Mouse (Mus musculus) frontal cortex, adult 2 months (tissue): ENCODE results near the gene Arl15. TPM values are rescaled to one million over a fixed set of nuclear protein-coding genes. Genes with fewer than 3 reads are reported as not detected.

Experiments
- DNase-seq, 2 experiments: peaks; one replicate each; pipeline ENCODE4 v3.0.0; 2022; ENCODE audit warnings: low spot score in 1 of 2; ENCODE audit errors: extremely low spot score in 1 of 2
- polyA plus RNA-seq: library from polyadenylated mRNA; depleted of rRNA; stranded (reverse); fragments of >200 nt; gene quantifications from 2 replicates; pipeline ENCODE4 v1.2.3, GENCODE M21; 2012

The Arl15 gene
- polyA plus RNA-seq, 1 experiment = 17.3 TPM

GRCm38 (mm10) chr13:113865378-113865777, 71.1 kb downstream of the Arl15 start:
- no peak for DNase-seq

GRCm38 (mm10) chr13:113865806-113866205, 71.5 kb downstream of the Arl15 start:
- DNase-seq = peak in 1 of 2 experiments; percentile 80

DNA sequence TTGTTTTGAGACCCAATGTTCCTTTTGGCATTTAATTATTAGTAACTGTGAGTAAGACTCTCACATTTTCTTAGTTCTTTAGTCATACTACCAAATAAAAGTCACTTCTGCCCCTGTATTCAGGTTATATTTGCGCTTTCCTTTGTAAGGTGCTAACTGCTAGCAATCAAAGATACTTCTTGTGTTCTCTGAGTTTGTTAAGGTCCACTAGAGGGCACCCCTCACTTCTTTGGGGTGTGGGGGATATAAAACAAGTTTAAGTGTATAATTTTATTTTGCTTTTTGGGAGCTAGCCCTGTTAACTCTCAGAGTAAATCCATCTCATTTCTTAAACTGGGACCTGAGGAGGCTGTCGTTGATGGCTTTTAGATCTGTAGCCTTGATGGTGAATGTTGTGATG, 73.4 kb downstream of the Arl15 start:
- DNase-seq = no peak

DNA sequence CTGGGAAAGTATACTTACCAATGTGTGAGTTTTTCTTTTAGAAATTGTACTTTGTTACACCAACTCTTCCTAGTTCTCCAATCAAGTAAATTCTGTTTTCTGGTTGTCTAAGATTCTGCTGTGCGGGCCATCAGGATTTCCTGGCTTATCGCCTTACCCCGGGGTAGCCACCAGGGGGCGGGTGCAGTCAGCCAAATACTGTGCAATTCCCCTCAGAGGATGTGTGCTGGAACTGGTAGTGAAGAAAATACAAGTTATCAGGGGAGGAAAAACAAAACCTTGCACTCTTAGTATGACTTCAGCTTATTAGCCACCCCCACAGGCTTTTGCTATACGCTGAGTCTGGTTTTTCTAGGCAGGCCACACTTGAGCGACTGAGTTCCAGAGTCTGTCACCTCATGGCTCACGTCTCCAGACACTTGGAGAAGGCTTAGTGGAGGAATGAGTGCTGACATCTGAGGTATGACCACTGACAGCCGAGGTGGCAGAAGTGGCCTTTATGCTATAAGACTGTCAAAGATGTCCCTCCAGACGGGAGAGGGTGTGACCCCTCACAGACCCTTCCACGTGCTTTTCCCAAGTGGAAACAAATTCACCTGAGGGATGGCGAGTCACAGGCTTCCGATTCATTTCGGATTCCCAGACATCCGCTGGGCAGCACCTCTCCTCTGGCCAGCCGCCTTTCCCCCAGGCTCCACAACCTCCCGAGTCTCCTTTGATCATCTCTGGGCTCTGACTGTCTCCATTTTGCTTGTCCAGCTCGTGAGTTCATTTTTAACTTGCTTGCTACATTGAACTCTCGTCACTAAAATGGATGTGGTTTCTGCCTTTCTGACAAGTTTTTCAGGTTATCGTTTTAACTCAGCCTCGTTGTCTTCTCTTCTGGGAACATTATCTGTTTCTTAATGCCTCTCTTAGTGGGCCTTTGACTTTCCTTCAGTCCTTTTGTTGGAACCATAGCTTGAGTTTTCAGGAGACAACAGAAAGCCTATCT, 75.2 kb downstream of the Arl15 start:
- DNase-seq = peak in 1 of 2 experiments; percentile 73

DNA sequence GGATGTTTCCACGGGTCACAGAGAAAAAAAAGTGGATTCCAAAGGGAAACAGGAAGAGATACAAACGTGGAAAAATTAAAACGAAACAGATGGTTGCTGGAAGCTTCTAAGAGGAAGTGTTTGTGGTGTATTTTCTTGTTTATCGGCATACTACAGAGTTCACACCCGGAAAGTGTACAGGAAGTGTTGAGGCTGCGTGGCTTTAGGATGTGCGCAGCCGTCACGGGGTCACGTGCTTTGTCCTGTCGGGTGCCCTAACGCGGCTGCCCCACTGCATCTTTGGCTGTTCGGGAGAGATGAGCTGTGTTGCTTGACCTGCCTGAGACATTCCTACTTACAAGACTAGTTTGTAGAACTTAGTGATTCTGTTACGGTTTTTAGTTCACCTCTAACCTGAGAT, 76.1 kb downstream of the Arl15 start:
- no peak for DNase-seq

DNA sequence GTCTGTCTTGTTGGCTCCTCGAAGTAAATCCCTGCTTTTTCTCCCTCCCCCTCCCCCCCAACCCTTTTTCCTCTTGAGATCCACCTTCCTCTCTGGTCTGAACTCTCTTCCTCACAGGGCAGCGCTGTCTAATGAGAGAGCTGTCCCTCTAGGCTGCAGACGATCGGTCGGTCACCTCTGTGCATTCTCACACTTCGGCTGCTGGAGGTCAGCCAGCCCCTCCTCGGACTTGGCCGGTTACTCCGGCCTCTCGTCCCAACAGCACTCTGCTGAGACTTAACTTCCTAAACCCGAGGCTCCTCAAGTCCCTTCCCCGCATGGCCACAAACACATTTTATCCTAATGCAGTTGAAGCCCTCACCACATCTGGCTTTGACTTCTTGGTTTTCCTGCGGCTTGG, 77.5 kb downstream of the Arl15 start:
- no peak for DNase-seq

GRCm38 (mm10) chr13:113875724-113876123, 81.4 kb downstream of the Arl15 start:
- no peak for DNase-seq

- peak in 1 of 2 experiments; percentile 83 for DNase-seq
Measured at GRCm38 (mm10) chr13:113877420-113877819, 83.1 kb downstream of the Arl15 start.

DNA sequence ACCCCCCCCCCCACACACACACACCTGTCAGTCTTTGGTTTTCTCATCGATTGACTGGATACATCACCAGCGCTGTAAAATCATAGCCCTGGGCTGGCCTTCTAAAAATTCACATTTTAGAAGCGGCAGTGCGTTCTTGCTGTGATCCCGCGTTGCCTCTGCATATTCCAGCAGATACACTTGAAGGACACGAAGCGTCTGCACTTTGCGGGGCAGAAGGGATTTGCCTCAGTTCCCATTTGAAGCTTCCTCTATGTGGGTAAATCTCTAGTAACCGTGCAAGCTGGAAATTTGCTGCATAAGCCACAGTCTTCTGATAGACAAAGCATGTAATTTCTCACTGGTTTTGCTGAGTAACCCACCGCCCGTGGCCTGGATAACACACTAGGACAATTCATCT, 84.3 kb downstream of the Arl15 start:
- DNase-seq = no peak

- DNase-seq = no peak
Measured at GRCm38 (mm10) chr13:113879651-113880327, 85.5 kb downstream of the Arl15 start.

DNA sequence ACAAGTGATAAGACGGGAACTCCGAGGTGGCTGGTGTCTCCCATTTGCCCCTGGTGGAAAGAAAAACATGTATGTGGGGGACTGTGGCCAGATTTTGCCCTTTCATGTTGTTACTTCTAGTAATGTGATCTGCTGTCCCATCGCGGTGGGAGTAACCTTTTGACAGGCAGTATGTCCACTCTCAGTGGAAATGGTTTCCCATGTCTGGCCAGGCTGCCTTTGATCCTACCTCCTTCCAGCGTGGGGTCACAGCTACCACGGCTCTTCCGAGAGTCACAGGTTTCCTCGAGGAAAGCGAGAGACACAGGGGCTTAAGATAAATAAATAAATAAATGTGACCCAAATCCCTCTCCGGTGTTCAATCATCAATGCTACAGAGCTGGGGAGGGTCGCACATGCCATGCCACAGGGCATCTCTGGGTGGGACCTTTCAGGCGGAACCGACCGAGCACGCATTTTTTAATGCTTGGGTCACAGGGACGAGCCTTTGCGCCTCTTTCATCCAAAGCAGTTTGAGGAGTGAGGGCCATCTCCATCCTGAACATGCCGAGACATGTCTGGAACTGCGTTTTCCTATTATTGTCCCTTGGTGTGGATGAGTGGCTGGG, 86.4 kb downstream of the Arl15 start:
- no peak for DNase-seq

GRCm38 (mm10) chr13:113882959-113883358, 88.7 kb downstream of the Arl15 start:
- DNase-seq = no peak

- no peak for DNase-seq
Measured at GRCm38 (mm10) chr13:113887090-113887489, 92.8 kb downstream of the Arl15 start.

DNA sequence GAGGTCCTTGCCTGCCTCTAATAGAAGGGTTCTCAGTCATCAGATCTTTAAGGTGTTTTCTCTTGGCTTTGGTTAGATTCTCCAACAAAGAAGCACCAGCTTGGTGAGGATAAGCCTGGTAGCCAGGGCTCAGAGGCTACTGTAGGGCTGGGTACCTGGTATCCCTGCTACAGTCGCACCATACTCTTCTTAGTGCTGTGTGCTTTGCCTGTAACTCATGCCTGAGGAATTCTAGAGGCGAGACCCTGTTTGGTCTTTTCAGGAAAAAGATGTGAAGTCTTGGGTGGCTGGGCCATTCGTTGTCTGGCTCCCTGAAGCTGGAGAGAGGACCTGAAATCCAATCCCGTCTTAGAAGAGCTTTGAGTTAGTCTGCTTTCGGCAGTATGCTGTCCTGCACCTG, 93.8 kb downstream of the Arl15 start:
- DNase-seq = no peak

- no peak for DNase-seq
Measured at GRCm38 (mm10) chr13:113888704-113889103, 94.4 kb downstream of the Arl15 start.

GRCm38 (mm10) chr13:113889140-113890055, 95.1 kb downstream of the Arl15 start:
- no peak for DNase-seq

DNA sequence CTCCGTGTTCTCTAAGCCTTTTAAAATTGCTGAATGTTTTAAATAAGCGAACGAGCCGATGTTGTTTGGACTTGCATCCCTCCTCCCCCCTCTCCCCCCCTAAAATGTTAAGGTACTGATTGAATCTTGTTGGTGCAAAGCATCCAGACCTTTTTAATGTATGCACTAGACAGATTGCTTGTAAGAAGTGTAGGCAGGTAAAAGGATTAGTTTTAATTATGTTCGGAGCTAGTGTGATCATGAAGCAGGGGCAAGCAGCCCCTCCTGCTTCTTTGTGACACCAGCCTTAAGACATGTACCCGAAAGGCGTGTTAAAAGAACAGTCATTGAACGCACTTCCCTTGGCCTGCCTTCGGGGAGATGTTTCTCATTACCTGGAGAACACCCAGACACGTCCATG, 102.4 kb downstream of the Arl15 start:
- no peak for DNase-seq

- no peak for DNase-seq
Measured at GRCm38 (mm10) chr13:113897498-113897897, 103.2 kb downstream of the Arl15 start.

DNA sequence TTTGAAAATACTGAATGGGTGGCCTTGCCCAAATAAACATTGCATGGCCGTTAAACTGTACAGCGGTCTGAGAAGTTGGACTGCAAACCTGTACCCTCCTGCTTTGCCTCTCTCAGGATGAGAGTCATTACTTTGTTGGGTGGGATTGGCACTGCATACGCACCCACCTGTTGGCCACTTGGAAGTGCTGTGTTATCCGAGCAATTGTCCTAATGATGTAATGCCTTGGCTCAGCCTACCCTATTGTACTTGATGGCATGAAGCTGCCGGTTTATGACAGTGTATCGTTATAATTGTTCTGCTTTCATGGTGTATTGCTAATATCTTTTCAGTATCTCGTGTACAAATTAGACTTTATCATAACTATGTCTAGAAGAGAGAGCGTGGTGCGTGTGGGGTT, 103.6 kb downstream of the Arl15 start:
- DNase-seq = no peak

DNA sequence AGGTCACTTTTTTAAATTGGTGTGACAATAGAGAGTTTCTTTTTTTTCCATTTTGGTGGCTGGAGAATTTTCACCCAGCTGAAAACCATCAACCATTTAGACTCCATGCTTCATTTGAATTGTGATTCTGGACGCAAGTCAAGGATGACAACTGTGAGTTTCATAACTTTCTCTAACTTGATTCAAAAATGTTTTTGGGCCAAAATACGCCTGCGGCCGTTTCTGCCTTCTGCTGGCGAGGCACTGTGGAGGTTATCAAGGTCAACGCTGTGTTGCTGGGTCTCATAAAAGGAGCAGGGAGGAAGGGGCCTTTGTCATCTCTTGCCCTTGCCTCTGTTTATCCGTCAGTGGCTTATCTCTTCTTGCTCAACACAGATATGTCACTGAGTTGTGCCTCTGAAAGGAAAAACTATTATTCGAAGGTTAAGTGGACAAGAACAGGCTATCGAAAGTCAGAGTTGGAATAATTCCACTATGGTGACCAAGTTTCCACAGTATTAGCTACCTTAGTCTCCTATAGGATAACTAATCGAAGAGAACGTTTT, 106.8 kb downstream of the Arl15 start:
- DNase-seq = no peak
